Mouse (Mus musculus) CH12.LX (cell line): ENCODE data around the gene Syt3. TPM values are rescaled to one million over a fixed set of nuclear protein-coding genes. Genes with fewer than 3 reads are reported as not detected.

Experiments
- DNase-seq: peaks from one replicate; pipeline ENCODE4 v3.0.0-alpha.2; 2013; ENCODE audit errors: extremely low read depth
- H3K27ac ChIP-seq: 2 replicates; pipeline ENCODE4 v1.5.1; 2012; ENCODE audit warnings: low read depth, mild to moderate bottlenecking, control low read depth, moderate library complexity; ENCODE audit not compliant: insufficient read depth
- H3K27me3 ChIP-seq: replicated peaks from 2 replicates; pipeline ENCODE3; 2012; ENCODE audit warnings: inconsistent platforms
- H3K36me3 ChIP-seq, 2 experiments: replicated peaks in 1 of 2; 2 replicates each; pipeline versions ENCODE3 to v1.6.1; 2012; ENCODE audit warnings: inconsistent platforms in 1 of 2, low read length in 1 of 2, mild to moderate bottlenecking in 1 of 2, mixed read lengths in 1 of 2, moderate library complexity in 1 of 2; ENCODE audit not compliant: control insufficient read depth in 1 of 2, insufficient read depth in 1 of 2
- H3K4me1 ChIP-seq, 2 experiments: 2 replicates each; pipeline ENCODE4 v1.6.1; 2012; ENCODE audit warnings: inconsistent platforms in 1 of 2, moderate library complexity in 1 of 2; ENCODE audit not compliant: insufficient read depth in 2 of 2, control insufficient read depth in 1 of 2
- H3K4me2 ChIP-seq: 2 replicates; pipeline ENCODE4 v1.6.1; 2012; ENCODE audit warnings: low read depth, mild to moderate bottlenecking, control low read depth; ENCODE audit not compliant: poor library complexity, insufficient read depth, severe bottlenecking
- H3K4me3 ChIP-seq, 3 experiments: fragments of 150-350 bp in 1 of 3; sonication (generic) in 1 of 3; replicated peaks in 1 of 3; 2 replicates each; pipeline versions ENCODE3 to v1.5.1; 2011 to 2012; ENCODE audit warnings: low read depth in 2 of 3, low read length in 2 of 3, mild to moderate bottlenecking in 2 of 3, moderate library complexity in 2 of 3, control low read depth in 1 of 3, improper control_type of control experiment in 1 of 3, inconsistent platforms in 1 of 3, mixed read lengths in 1 of 3; ENCODE audit not compliant: poor library complexity in 1 of 3
- H3K79me2 ChIP-seq: replicated peaks from 2 replicates; pipeline ENCODE4 v1.6.1; 2012; ENCODE audit warnings: mild to moderate bottlenecking, moderate library complexity; ENCODE audit not compliant: control insufficient read depth, poor library complexity, insufficient read depth, severe bottlenecking; ENCODE audit errors: extremely low read depth
- H3K9ac ChIP-seq: 2 replicates; pipeline ENCODE4 v1.6.1; 2012; ENCODE audit warnings: low read depth, mild to moderate bottlenecking, control low read depth, moderate library complexity; ENCODE audit not compliant: insufficient read depth
- H3K9me3 ChIP-seq: replicated peaks from 2 replicates; pipeline ENCODE3; 2012; ENCODE audit warnings: low read length, inconsistent platforms, mixed read lengths
- CHD1 ChIP-seq: IDR thresholded peaks from 2 replicates; pipeline ENCODE4 v1.6.1; 2012; ENCODE audit warnings: low read depth, low read length, improper control_type of control experiment, inconsistent platforms
- CTCF ChIP-seq, 2 experiments: IDR thresholded peaks in 1 of 2; conservative IDR thresholded peaks in 1 of 2; 2 replicates each; pipeline ENCODE4 v1.5.1; 2011 to 2012; ENCODE audit warnings: low read depth in 2 of 2, low read length in 2 of 2, improper control_type of control experiment in 1 of 2, inconsistent platforms in 1 of 2, mild to moderate bottlenecking in 1 of 2, moderate library complexity in 1 of 2
- E2F4 ChIP-seq: IDR thresholded peaks from 2 replicates; pipeline ENCODE4 v1.6.1; 2011; ENCODE audit warnings: low read depth, low read length, improper control_type of control experiment; ENCODE audit not compliant: insufficient replicate concordance
- ELF1 ChIP-seq: IDR thresholded peaks from 2 replicates; pipeline ENCODE4 v1.6.1; 2014; ENCODE audit warnings: low read depth, mild to moderate bottlenecking, inconsistent platforms, low read length, improper control_type of control experiment
- EP300 ChIP-seq: IDR thresholded peaks from 2 replicates; pipeline ENCODE4 v1.6.1; 2011; ENCODE audit warnings: low read length, improper control_type of control experiment
- ETS1 ChIP-seq: conservative IDR thresholded peaks from 2 replicates; pipeline ENCODE4 v1.6.1; 2012; ENCODE audit warnings: low read depth, mild to moderate bottlenecking, inconsistent platforms, low read length, improper control_type of control experiment, moderate library complexity
- GABPA ChIP-seq: IDR thresholded peaks from 2 replicates; pipeline ENCODE4 v1.6.1; 2012; ENCODE audit warnings: low read depth, low read length, improper control_type of control experiment, inconsistent platforms; ENCODE audit not compliant: insufficient replicate concordance
- HCFC1 ChIP-seq: IDR thresholded peaks from 2 replicates; pipeline ENCODE4 v1.6.1; 2012; ENCODE audit warnings: low read depth, mild to moderate bottlenecking, inconsistent platforms, low read length, improper control_type of control experiment
- IRF4 ChIP-seq: IDR thresholded peaks from 2 replicates; pipeline ENCODE4 v1.6.1; 2014; ENCODE audit warnings: low read depth, mild to moderate bottlenecking, inconsistent platforms, low read length, improper control_type of control experiment
- JUN ChIP-seq: IDR thresholded peaks from 2 replicates; pipeline ENCODE4 v1.6.1; 2011; ENCODE audit warnings: low read depth, mild to moderate bottlenecking, low read length, improper control_type of control experiment, moderate library complexity; ENCODE audit not compliant: insufficient read depth
- KAT2A ChIP-seq: IDR thresholded peaks from 2 replicates; pipeline ENCODE4 v1.6.1; 2012; ENCODE audit warnings: low read length, improper control_type of control experiment, inconsistent platforms; ENCODE audit not compliant: insufficient replicate concordance
- MAX ChIP-seq: IDR thresholded peaks from 2 replicates; pipeline ENCODE4 v1.6.1; 2011; ENCODE audit warnings: low read length, improper control_type of control experiment
- MEF2A ChIP-seq: IDR thresholded peaks from 2 replicates; pipeline ENCODE4 v1.6.1; 2014; ENCODE audit warnings: low read depth, mild to moderate bottlenecking, inconsistent platforms, low read length, improper control_type of control experiment, borderline replicate concordance
- POLR2A ChIP-seq: IDR thresholded peaks from 2 replicates; pipeline ENCODE4 v1.6.1; 2011; ENCODE audit warnings: low read depth, mild to moderate bottlenecking, improper control_type of control experiment, low read length
- POLR2AphosphoS2 ChIP-seq: IDR thresholded peaks from 2 replicates; pipeline ENCODE4 v1.6.1; 2011; ENCODE audit warnings: low read depth, low read length, improper control_type of control experiment
- SIN3A ChIP-seq: IDR thresholded peaks from 2 replicates; pipeline ENCODE4 v1.6.1; 2012; ENCODE audit warnings: low read length, improper control_type of control experiment, inconsistent platforms
- TBP ChIP-seq: conservative IDR thresholded peaks from 2 replicates; pipeline ENCODE4 v1.6.1; 2011; ENCODE audit warnings: low read depth, low read length, improper control_type of control experiment
- TCF12 ChIP-seq: IDR thresholded peaks from 2 replicates; pipeline ENCODE4 v1.6.1; 2014; ENCODE audit warnings: low read depth, mild to moderate bottlenecking, inconsistent platforms, low read length, improper control_type of control experiment
- USF2 ChIP-seq: conservative IDR thresholded peaks from 2 replicates; pipeline ENCODE4 v1.6.1; 2011; ENCODE audit warnings: low read depth, low read length, improper control_type of control experiment
- ZKSCAN1 ChIP-seq: IDR thresholded peaks from 2 replicates; pipeline ENCODE4 v1.6.1; 2012; ENCODE audit warnings: low read depth, inconsistent platforms, low read length, improper control_type of control experiment, borderline replicate concordance
- ZNF384 ChIP-seq: IDR thresholded peaks from 2 replicates; pipeline ENCODE4 v1.6.1; 2012; ENCODE audit warnings: low read depth, low read length, improper control_type of control experiment, inconsistent platforms
- dilution Hi-C: fragments of 300-500 bp; cut with MboI; formaldehyde crosslinking; loops from 2 replicates; pipeline ENCODE4 v1.14.3; 2020; ENCODE audit warnings: low sequenced_read_pairs; ENCODE audit not compliant: extremely low pct_unique_long_range_greater_than_20kb, extremely low pct_ligation_motif_present
- in situ Hi-C: fragments of 300-500 bp; cut with MboI; formaldehyde crosslinking; loops from 3 replicates; pipeline ENCODE4 v1.14.3; 2019; ENCODE audit warnings: low sequenced_read_pairs, low pct_ligation_motif_present, low pct_unique_long_range_greater_than_20kb, mixed read lengths
- polyA plus RNA-seq: library from polyadenylated mRNA; unstranded; fragments of >175 nt; gene quantifications from 2 replicates; pipeline ENCODE4 v1.2.1, GENCODE M21; 2012; ENCODE audit warnings: low read depth; ENCODE audit not compliant: insufficient read length
- total RNA-seq, 2 experiments: library from RNA; depleted of rRNA; stranded (reverse); fragments of 300-350 nt in 1 of 2; fragments of >200 nt in 1 of 2; gene quantifications; 2 replicates each; pipeline ENCODE4 v1.2.3; 2012 to 2014

Gene Syt3
- total and polyA plus RNA-seq, 3 experiments, result 0.08 to 0.30 (median 0.11) TPM

DNA sequence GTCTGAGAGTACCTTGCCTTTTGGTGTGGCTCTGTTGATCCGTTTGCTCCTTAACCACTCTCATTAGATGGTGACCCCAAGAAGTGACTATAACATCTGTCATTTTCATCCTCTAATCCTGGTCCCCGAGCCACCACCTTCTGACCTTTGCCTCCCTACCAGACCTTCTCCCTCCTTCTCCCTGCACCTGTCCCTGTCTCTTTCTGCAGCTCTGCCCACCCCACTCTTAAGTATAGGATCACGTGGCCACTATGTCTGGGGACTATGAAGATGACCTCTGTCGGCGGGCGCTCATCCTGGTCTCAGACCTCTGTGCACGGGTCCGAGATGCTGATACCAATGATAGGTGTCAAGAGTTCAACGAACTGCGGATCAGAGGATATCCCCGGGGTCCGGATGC, 1.8 kb downstream of the Syt3 start, which contains the start of gene 1700008O03Rik:
Gene 1700008O03Rik (minus strand): TSS at position 101 of the 400 bp plus-strand sequence.
- H3K9me3 ChIP-seq, result peaks cover under 1% of the 10 kb centered on the region
- no peaks in the 10 kb centered on the region for H3K36me3 ChIP-seq
- no peaks in the 10 kb centered on the region for H3K4me1 ChIP-seq
- TF ChIP-seq CTCF (conservative IDR thresholded peaks at IDR 0.05 in 1 of 2, IDR thresholded peaks at IDR 0.05 in 1 of 2; ENCODE audit: low read depth in 2 of 2, low read length in 2 of 2) (no peak), EP300 (no peak), IRF4 (no peak), MAX (no peak), ELF1 (no peak), JUN (no peak), GABPA (no peak), USF2 (no peak)
- peaks cover 91% of the 10 kb centered on the region for H3K27me3 ChIP-seq
- H3K79me2 ChIP-seq, result no peaks in the 10 kb centered on the region
- dilution Hi-C loops (no loop called here), in situ Hi-C loops (loop anchor here (10.0 kb wide), 1 partner anchor 99 kb away; no protein-coding TSS in a partner anchor)
- H3K9ac ChIP-seq, result no peak within 1 kb of the TSS
- no peak within 1 kb of the TSS for H3K27ac ChIP-seq
- peak within 1 kb of the TSS; percentile 75; the same call in 1 of the 2 replicates for H3K4me2 ChIP-seq
- no peak within 1 kb of the TSS for H3K4me3 ChIP-seq
- no peak for DNase-seq

GRCm38 (mm10) chr7:44391831-44392230, 7.9 kb downstream of the Syt3 start:
- peaks cover 87% of the 10 kb centered on the region for H3K27me3 ChIP-seq
- no peak overlapping the region for H3K9ac ChIP-seq
- DNase-seq, result no peak
- dilution Hi-C loops (no loop called here), in situ Hi-C loops (no loop called here)
- no peaks in the 10 kb centered on the region for H3K9me3 ChIP-seq
- H3K4me2 ChIP-seq, result no peak overlapping the region
- H3K79me2 ChIP-seq, result no peaks in the 10 kb centered on the region
- no peaks in the 10 kb centered on the region for H3K36me3 ChIP-seq
- H3K27ac ChIP-seq, result no peak overlapping the region
- H3K4me3 ChIP-seq, result no peak overlapping the region
- H3K4me1 ChIP-seq, result no peaks in the 10 kb centered on the region
- TF ChIP-seq KAT2A (no peak), TBP (no peak), HCFC1 (no peak), IRF4 (no peak), MEF2A (no peak), POLR2AphosphoS2 (no peak), JUN (no peak), POLR2A (no peak), E2F4 (no peak), ZKSCAN1 (no peak), CHD1 (no peak), ETS1 (no peak), TCF12 (no peak), ELF1 (no peak), ZNF384 (no peak), SIN3A (no peak), USF2 (no peak), EP300 (no peak)
